Mouse (Mus musculus): ENCODE data around the gene Pde11a. TPM values are rescaled to one million over a fixed set of nuclear protein-coding genes. Genes with fewer than 3 reads are reported as not detected.
A peak's percentile ranks its signal among the peaks of the same experiment; 100 is the strongest.

Pde11a gene
- polyA plus RNA-seq, 1 experiment from 2014 or later = 1.5 TPM

DNA sequence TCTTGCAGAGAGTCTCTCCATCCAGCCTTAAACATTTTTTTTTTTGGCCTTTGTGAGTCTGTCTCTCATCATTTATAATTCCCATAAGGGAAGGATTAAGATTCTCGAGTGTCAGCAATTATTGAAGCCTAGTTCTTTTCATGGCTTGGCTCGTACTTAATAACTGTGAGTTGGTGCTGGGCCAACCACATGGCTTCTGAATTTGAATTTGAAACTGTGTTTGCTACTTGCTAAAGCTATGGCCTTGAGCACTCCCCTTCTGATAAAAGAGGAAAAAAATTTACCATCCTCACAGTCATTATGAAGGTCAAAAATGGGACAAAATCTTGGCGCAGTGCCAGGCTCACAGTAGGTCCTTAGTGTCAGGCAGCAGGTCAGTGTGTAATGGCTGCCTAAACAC, 251.4 kb downstream of the Pde11a start:
- Histone ChIP-seq H3K9ac (replicated peaks; ENCODE audit: low read length) (no peak overlapping the region), H3K4me1 (ENCODE audit: insufficient read depth, low read length) (peaks cover 18% of the 10 kb centered on the region; the same call in 1 of the 2 replicates), H3K4me2 (replicated peaks; ENCODE audit: low read depth, low read length) (no peak overlapping the region), H3K4me3 (ENCODE audit: low read length) (no peak overlapping the region), H3K27ac (ENCODE audit: low read length) (peak overlapping the region; percentile 20; the same call in 1 of the 2 replicates), H3K27me3 (ENCODE audit: insufficient read depth, low read length) (no peaks in the 10 kb centered on the region), H3K36me3 (ENCODE audit: insufficient read depth, low read length) (no peaks in the 10 kb centered on the region), H3K9me3 (ENCODE audit: low read length) (no peaks in the 10 kb centered on the region)
- no peak for ATAC-seq (ENCODE audit: low FRiP score, low TSS enrichment)
- WGBS = 65% methylated on average over 3 of the region's 3 CpGs

GRCm38 (mm10) chr2:76084982-76085381, 253.6 kb downstream of the Pde11a start:
- H3K4me1 ChIP-seq (ENCODE audit: insufficient read depth, low read length) = peaks cover 29% of the 10 kb centered on the region
- 87% methylated on average over 4 of the region's 4 CpGs for WGBS
- no peak for ATAC-seq (ENCODE audit: low FRiP score, low TSS enrichment)
- no peak overlapping the region for H3K4me3 ChIP-seq (ENCODE audit: low read length)
- H3K4me2 ChIP-seq (replicated peaks; ENCODE audit: low read depth, low read length) = no peak overlapping the region
- no peak overlapping the region for H3K27ac ChIP-seq (ENCODE audit: low read length)
- H3K9me3 ChIP-seq (ENCODE audit: low read length) = no peaks in the 10 kb centered on the region
- H3K27me3 ChIP-seq (ENCODE audit: insufficient read depth, low read length) = no peaks in the 10 kb centered on the region
- no peaks in the 10 kb centered on the region for H3K36me3 ChIP-seq (ENCODE audit: insufficient read depth, low read length)
- H3K9ac ChIP-seq (replicated peaks; ENCODE audit: low read length) = no peak overlapping the region

- Histone ChIP-seq H3K27ac (ENCODE audit: low read length) (no peak overlapping the region), H3K4me2 (replicated peaks; ENCODE audit: low read depth, low read length) (no peak overlapping the region), H3K4me1 (ENCODE audit: insufficient read depth, low read length) (peaks cover 23% of the 10 kb centered on the region), H3K4me3 (ENCODE audit: low read length) (no peak overlapping the region), H3K27me3 (ENCODE audit: insufficient read depth, low read length) (no peaks in the 10 kb centered on the region), H3K9ac (replicated peaks; ENCODE audit: low read length) (no peak overlapping the region), H3K36me3 (ENCODE audit: insufficient read depth, low read length) (no peaks in the 10 kb centered on the region), H3K9me3 (ENCODE audit: low read length) (no peaks in the 10 kb centered on the region)
- 84% methylated on average over 3 of the region's 3 CpGs for WGBS
- ATAC-seq (ENCODE audit: low FRiP score, low TSS enrichment) = no peak
These were observed 254.7 kb downstream of the Pde11a start for GRCm38 (mm10) chr2:76083901-76084300.

DNA sequence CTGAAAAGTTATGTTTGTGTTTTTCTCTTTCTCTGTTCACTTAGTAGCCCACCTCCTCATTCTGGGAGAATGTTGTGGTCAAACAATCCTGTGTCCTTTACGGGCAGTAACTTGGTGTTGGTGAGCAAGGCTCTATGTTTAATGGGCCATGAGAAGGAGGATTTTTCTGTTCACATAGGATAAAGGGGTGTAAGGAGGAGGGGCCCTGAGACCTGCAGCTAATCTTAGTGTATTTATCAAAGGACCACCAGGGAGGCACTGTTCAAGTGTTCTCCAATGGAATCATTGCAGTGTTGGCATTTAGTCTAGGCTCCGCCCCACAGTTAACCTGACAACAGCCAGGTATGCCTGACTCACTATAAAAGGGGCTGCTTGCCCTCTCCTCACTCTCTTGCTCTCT, 255.2 kb downstream of the Pde11a start:
- 64% methylated on average over 2 of the region's 2 CpGs for WGBS
- no peak overlapping the region for H3K9ac ChIP-seq (replicated peaks; ENCODE audit: low read length)
- H3K4me3 ChIP-seq (ENCODE audit: low read length) = no peak overlapping the region
- H3K27me3 ChIP-seq (ENCODE audit: insufficient read depth, low read length) = no peaks in the 10 kb centered on the region
- no peak overlapping the region for H3K4me2 ChIP-seq (replicated peaks; ENCODE audit: low read depth, low read length)
- H3K4me1 ChIP-seq (ENCODE audit: insufficient read depth, low read length) = peaks cover 19% of the 10 kb centered on the region
- H3K9me3 ChIP-seq (ENCODE audit: low read length) = no peaks in the 10 kb centered on the region
- peak; percentile 46; the same call in 1 of the 2 replicates for ATAC-seq (ENCODE audit: low FRiP score, low TSS enrichment)
- peak overlapping the region; percentile 20; the same call in 1 of the 2 replicates for H3K27ac ChIP-seq (ENCODE audit: low read length)
- H3K36me3 ChIP-seq (ENCODE audit: insufficient read depth, low read length) = no peaks in the 10 kb centered on the region

DNA sequence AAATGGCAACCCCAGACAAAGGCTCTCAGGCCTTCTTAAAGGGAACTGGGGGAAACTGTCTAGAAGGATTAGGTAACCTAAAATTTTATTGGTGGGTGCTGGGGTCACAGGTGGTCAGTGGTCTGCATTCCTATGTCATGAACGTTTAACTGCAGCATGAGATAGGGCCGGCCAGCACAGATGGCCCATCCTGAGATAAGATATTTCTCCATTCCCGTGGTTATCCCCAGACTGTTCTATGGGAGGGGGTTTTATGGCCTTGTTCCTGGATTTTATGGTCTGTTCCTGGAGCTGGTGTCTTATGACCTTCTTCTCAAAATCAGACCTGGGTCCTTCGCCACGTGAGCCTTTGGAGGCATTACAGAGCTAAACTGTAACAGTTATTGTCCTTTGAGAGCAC, 256.6 kb downstream of the Pde11a start:
- H3K9me3 ChIP-seq (ENCODE audit: low read length) = no peaks in the 10 kb centered on the region
- no peak overlapping the region for H3K9ac ChIP-seq (replicated peaks; ENCODE audit: low read length)
- H3K27ac ChIP-seq (ENCODE audit: low read length) = no peak overlapping the region
- H3K36me3 ChIP-seq (ENCODE audit: insufficient read depth, low read length) = no peaks in the 10 kb centered on the region
- no peak for ATAC-seq (ENCODE audit: low FRiP score, low TSS enrichment)
- peaks cover 19% of the 10 kb centered on the region for H3K4me1 ChIP-seq (ENCODE audit: insufficient read depth, low read length)
- no peak overlapping the region for H3K4me2 ChIP-seq (replicated peaks; ENCODE audit: low read depth, low read length)
- H3K4me3 ChIP-seq (ENCODE audit: low read length) = no peak overlapping the region
- no peaks in the 10 kb centered on the region for H3K27me3 ChIP-seq (ENCODE audit: insufficient read depth, low read length)
- WGBS = 34% methylated on average over 5 of the region's 5 CpGs

GRCm38 (mm10) chr2:76080549-76080948, 258.0 kb downstream of the Pde11a start:
- Histone ChIP-seq H3K4me2 (replicated peaks; ENCODE audit: low read depth, low read length) (no peak overlapping the region), H3K27me3 (ENCODE audit: insufficient read depth, low read length) (no peaks in the 10 kb centered on the region), H3K4me3 (ENCODE audit: low read length) (no peak overlapping the region), H3K9me3 (ENCODE audit: low read length) (no peaks in the 10 kb centered on the region), H3K36me3 (ENCODE audit: insufficient read depth, low read length) (no peaks in the 10 kb centered on the region), H3K27ac (ENCODE audit: low read length) (no peak overlapping the region), H3K4me1 (ENCODE audit: insufficient read depth, low read length) (peaks cover 27% of the 10 kb centered on the region), H3K9ac (replicated peaks; ENCODE audit: low read length) (no peak overlapping the region)
- no peak for ATAC-seq (ENCODE audit: low FRiP score, low TSS enrichment)
- WGBS = 34% methylated on average over 3 of the region's 3 CpGs

DNA sequence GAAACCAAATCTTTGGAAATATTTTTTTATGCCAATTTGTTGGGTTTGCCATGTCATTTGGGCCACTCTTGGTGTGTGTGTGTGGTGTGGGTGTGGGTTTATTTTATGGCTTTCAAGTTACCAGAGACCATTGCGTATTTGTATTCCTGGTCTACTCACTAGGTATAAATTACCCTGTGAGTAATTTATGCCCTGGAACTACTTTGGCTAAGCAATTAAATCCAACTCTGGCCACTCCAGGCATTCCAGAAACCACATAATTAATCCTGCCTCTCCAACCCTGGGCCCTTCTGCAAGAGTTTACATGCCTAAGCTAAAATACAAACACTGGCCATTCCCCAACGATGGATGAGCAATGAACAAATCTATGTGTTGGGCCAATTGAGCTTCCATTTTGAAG, 261.7 kb downstream of the Pde11a start:
- no peaks in the 10 kb centered on the region for H3K36me3 ChIP-seq (ENCODE audit: insufficient read depth, low read length)
- peak overlapping the region; percentile 53; the same call in 1 of the 2 replicates for H3K27ac ChIP-seq (ENCODE audit: low read length)
- H3K4me2 ChIP-seq (replicated peaks; ENCODE audit: low read depth, low read length) = no peak overlapping the region
- peaks cover 25% of the 10 kb centered on the region for H3K4me1 ChIP-seq (ENCODE audit: insufficient read depth, low read length)
- no peak overlapping the region for H3K4me3 ChIP-seq (ENCODE audit: low read length)
- H3K9me3 ChIP-seq (ENCODE audit: low read length) = no peaks in the 10 kb centered on the region
- ATAC-seq (ENCODE audit: low FRiP score, low TSS enrichment) = peak; percentile 70; the same call in 1 of the 2 replicates
- no peaks in the 10 kb centered on the region for H3K27me3 ChIP-seq (ENCODE audit: insufficient read depth, low read length)
- WGBS = 23% methylated on average over 2 of the region's 2 CpGs
- no peak overlapping the region for H3K9ac ChIP-seq (replicated peaks; ENCODE audit: low read length)

DNA sequence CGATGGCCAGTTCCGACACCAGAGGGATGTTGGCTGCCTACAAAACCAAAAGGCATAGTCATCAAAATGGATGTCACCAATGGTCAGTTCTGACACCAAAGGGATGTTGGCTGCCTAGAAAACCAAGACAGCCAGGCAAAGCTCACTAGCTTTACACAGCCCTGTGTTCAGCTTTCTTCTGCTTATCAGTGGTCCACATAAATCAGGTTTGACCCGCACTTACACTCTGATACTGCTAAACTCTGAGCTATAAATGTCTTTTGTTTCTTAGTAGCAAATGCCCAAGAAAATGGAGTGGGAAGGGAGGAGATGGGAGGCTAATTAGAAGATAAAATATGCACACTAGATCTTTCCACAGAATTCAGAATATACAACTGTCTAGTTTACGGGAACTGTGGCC, 262.5 kb downstream of the Pde11a start:
- Histone ChIP-seq H3K9ac (replicated peaks; ENCODE audit: low read length) (no peak overlapping the region), H3K4me1 (ENCODE audit: insufficient read depth, low read length) (peaks cover 21% of the 10 kb centered on the region), H3K27ac (ENCODE audit: low read length) (peak overlapping the region; percentile 53; the same call in 1 of the 2 replicates), H3K36me3 (ENCODE audit: insufficient read depth, low read length) (no peaks in the 10 kb centered on the region), H3K9me3 (ENCODE audit: low read length) (no peaks in the 10 kb centered on the region), H3K27me3 (ENCODE audit: insufficient read depth, low read length) (no peaks in the 10 kb centered on the region), H3K4me2 (replicated peaks; ENCODE audit: low read depth, low read length) (no peak overlapping the region), H3K4me3 (ENCODE audit: low read length) (no peak overlapping the region)
- 54% methylated on average over 4 of the region's 4 CpGs for WGBS
- ATAC-seq (ENCODE audit: low FRiP score, low TSS enrichment) = peak; percentile 82; the same call in 1 of the 2 replicates

DNA sequence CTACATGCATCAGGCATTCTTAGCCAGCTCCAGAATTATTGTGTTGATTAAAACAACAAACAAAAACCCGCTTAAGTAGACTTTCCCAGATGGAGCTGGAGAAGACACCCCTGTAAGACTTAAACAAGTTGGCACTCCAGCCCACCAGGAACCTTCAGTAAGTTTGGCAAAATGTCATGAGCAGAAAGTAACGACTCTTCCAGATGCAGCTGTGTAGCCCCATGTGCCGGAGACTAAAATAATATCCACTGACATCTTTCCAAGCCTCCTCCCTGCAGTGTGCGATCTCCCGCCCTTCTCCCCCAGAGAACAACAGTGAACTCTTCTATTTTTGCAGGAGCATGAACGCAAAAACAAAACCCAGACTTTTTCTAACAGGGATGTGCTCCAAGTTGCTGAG, 265.5 kb downstream of the Pde11a start:
- 0 out of 2 replicates have a peak overlapping the region, but pooled peaks have one; percentile 50 for H3K27ac ChIP-seq (ENCODE audit: low read length)
- H3K9me3 ChIP-seq (ENCODE audit: low read length) = no peaks in the 10 kb centered on the region
- ATAC-seq (ENCODE audit: low FRiP score, low TSS enrichment) = no peak
- no peak overlapping the region for H3K4me3 ChIP-seq (ENCODE audit: low read length)
- no peaks in the 10 kb centered on the region for H3K27me3 ChIP-seq (ENCODE audit: insufficient read depth, low read length)
- H3K4me2 ChIP-seq (replicated peaks; ENCODE audit: low read depth, low read length) = 0 out of 2 replicates have a peak overlapping the region, but pooled peaks have one; percentile 2
- H3K9ac ChIP-seq (replicated peaks; ENCODE audit: low read length) = no peak overlapping the region
- WGBS = 25% methylated on average over 6 of the region's 6 CpGs
- peaks cover 44% of the 10 kb centered on the region for H3K4me1 ChIP-seq (ENCODE audit: insufficient read depth, low read length)
- no peaks in the 10 kb centered on the region for H3K36me3 ChIP-seq (ENCODE audit: insufficient read depth, low read length)

DNA sequence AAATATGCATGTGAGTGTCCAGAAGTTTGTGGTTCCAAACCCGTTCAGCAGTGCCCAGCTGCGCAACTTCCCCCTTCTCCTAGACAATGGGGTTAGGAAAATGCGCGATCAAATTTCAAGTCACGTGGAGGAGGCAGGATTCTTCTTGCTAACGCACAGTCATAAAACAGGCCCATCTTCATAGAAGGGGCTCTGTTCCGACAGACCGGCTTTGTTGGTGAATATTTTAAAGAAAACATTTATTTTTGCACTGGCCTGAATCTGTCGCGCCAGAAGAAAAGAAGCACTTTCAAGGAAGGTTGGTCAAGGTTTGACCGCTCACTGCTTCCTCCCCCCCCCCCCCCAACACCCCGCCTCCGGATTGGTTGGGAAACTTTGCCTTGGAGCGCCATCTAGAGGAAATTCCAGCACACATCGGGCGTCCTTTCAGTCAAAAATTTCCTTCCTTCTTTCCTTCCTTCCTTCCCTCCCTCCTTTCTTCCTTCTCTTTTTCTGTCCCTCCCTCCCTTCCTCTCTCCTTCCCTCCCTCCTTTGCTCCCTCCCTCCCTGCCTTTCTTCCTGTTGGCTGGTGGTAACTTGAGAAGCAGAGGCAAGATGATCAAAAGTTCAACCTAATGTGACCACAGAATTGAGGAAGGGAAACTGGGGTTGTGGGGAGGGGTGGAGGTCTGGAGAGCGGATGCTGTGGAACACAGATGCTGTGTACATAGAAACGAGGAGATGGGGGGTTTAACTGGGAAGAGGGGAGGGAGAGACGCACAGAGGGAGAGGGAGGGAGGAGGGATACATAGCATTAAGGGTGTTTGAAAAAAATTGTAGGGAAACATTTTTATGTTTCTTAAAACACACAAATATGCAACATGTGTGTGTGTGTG, 267.9 kb downstream of the Pde11a start:
- Histone ChIP-seq H3K4me1 (ENCODE audit: insufficient read depth, low read length) (peaks cover 36% of the 10 kb centered on the region), H3K9me3 (ENCODE audit: low read length) (no peaks in the 10 kb centered on the region), H3K27me3 (ENCODE audit: insufficient read depth, low read length) (no peaks in the 10 kb centered on the region), H3K9ac (replicated peaks; ENCODE audit: low read length) (peak overlapping the region; percentile 53), H3K4me2 (replicated peaks; ENCODE audit: low read depth, low read length) (peak overlapping the region; percentile 55), H3K36me3 (ENCODE audit: insufficient read depth, low read length) (no peaks in the 10 kb centered on the region), H3K4me3 (ENCODE audit: low read length) (peak overlapping the region; percentile 47), H3K27ac (ENCODE audit: low read length) (peak overlapping the region; percentile 87)
- WGBS = 1% methylated on average over 19 of the region's 19 CpGs
- peak; percentile 93 for ATAC-seq (ENCODE audit: low FRiP score, low TSS enrichment)

Data from kidney, embryonic 16.5 days (tissue).